Mouse (Mus musculus) embryonic facial prominence, embryonic 13.5 days (tissue): ENCODE measurements around the gene Syne1. TPM values are rescaled to one million over a fixed set of nuclear protein-coding genes. Genes with fewer than 3 reads are reported as not detected.

Experiments
- ATAC-seq: fragments of 200-750 bp; cut with Nextera tagmentation; 2 replicates; pipeline ENCODE4 v1.8.0; 2017; ENCODE audit warnings: low read depth; ENCODE audit not compliant: insufficient number of reproducible peaks, insufficient read depth, low FRiP score, low TSS enrichment
- H3K27ac ChIP-seq: fragments of 300-500 bp; sonication (generic); 2 replicates; pipeline ENCODE4 v1.5.1; 2015; ENCODE audit warnings: moderate library complexity, mild to moderate bottlenecking, inconsistent platforms
- H3K27me3 ChIP-seq: fragments of 300-500 bp; sonication (generic); 2 replicates; pipeline ENCODE4 v1.6.1; 2015; ENCODE audit warnings: mild to moderate bottlenecking, inconsistent platforms
- H3K36me3 ChIP-seq: fragments of 300-500 bp; sonication (generic); 2 replicates; pipeline ENCODE4 v1.6.1; 2015; ENCODE audit warnings: mild to moderate bottlenecking, inconsistent platforms
- H3K4me1 ChIP-seq: fragments of 300-500 bp; sonication (generic); 2 replicates; pipeline ENCODE4 v1.6.1; 2015; ENCODE audit warnings: inconsistent platforms
- H3K4me2 ChIP-seq: fragments of 300-500 bp; sonication (generic); 2 replicates; pipeline ENCODE4 v1.6.1; 2015; ENCODE audit warnings: moderate library complexity, mild to moderate bottlenecking, inconsistent platforms
- H3K4me3 ChIP-seq: fragments of 300-500 bp; sonication (generic); 2 replicates; pipeline ENCODE4 v1.5.1; 2015; ENCODE audit warnings: mild to moderate bottlenecking, inconsistent platforms
- H3K9ac ChIP-seq: fragments of 300-500 bp; sonication (generic); 2 replicates; pipeline ENCODE4 v1.6.1; 2015; ENCODE audit warnings: mild to moderate bottlenecking, inconsistent platforms
- H3K9me3 ChIP-seq: fragments of 300-500 bp; sonication (generic); 2 replicates; pipeline ENCODE4 v1.6.1; 2016; ENCODE audit warnings: inconsistent platforms
- WGBS: fragments of 180-500 bp; shearing (Covaris S2); methylation state at CpG from one replicate; pipeline ENCODE4 v1.1.7; 2015; ENCODE audit warnings: mixed read lengths; 5-methylcytosine and 5-hydroxymethylcytosine counted together
- polyA plus RNA-seq: library from polyadenylated mRNA; unstranded; fragments of >200 nt; fragmentation: Nextera tagmentation; extraction: Ambion mirVana; gene quantifications from 2 replicates; pipeline ENCODE4 v1.2.1, GENCODE M21; 2015

Syne1 gene
- 6.3 and 7.4 TPM in 2 replicates for polyA plus RNA-seq

DNA sequence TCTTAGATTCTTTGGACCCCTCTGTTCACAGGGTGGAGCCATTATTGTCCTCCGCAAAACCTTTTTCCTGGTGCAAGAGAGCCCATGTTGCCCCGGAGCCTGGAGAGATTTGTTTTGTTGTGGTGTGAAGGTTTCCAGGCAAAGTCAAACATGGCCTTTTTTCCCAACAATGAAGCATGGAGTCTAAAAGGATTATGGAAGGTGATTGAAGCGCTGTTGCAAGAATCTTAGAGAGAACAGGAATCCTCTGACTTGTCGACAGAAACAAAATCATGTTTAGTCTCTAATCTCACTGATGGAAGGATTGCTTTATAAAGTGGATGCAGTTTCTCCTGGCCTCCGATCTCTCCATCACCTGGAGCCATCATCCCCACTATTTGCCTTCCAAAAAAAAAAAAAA lies at the start of gene Syne1:
TSS of gene Syne1 (minus strand) at position 101 of the 400 bp plus-strand sequence.
- Histone ChIP-seq H3K36me3 (no peaks in the 10 kb centered on the region), H3K9ac (peak within 1 kb of the TSS; percentile 70), H3K4me1 (peaks cover 15% of the 10 kb centered on the region), H3K9me3 (no peaks in the 10 kb centered on the region), H3K27ac (no peak within 1 kb of the TSS), H3K4me2 (peak within 1 kb of the TSS; percentile 97), H3K27me3 (peaks cover 15% of the 10 kb centered on the region), H3K4me3 (peak within 1 kb of the TSS; percentile 55)
- WGBS, result 64% methylated on average over 5 of the region's 5 CpGs
- no peak for ATAC-seq

DNA sequence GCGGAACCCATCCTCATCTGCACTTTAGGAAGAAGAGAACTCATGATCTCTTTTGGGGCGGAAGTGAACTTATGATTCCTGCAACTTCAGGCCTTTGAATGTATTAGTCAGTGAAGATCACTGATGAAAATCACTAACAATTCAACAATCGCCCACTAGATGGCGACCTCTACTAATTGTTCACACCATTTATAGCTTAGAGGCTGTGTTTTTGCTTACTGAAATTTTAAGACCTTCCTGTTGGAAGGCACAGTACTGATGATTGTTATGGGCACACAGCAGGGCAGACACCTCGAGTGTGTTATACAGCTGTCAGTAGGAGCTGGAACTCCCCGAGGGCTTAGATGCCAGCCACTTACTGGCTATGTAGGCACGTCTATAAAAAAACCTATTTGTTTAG lies 48.8 kb upstream of the Syne1 start:
- Histone ChIP-seq H3K9me3 (no peaks in the 10 kb centered on the region), H3K36me3 (no peaks in the 10 kb centered on the region), H3K4me2 (no peak overlapping the region), H3K27me3 (no peaks in the 10 kb centered on the region), H3K9ac (no peak overlapping the region), H3K4me3 (no peak overlapping the region), H3K27ac (no peak overlapping the region), H3K4me1 (no peaks in the 10 kb centered on the region)
- 22% methylated on average over 7 of the region's 7 CpGs for WGBS
- ATAC-seq, result no peak

GRCm38 (mm10) chr10:5596559-5596958 lies 45.3 kb upstream of the Syne1 start:
- no peaks in the 10 kb centered on the region for H3K9me3 ChIP-seq
- ATAC-seq, result no peak
- WGBS, result 69% methylated on average over 6 of the region's 6 CpGs

GRCm38 (mm10) chr10:5594457-5594856 lies 43.2 kb upstream of the Syne1 start:
- H3K36me3 ChIP-seq, result no peaks in the 10 kb centered on the region
- no peak overlapping the region for H3K4me2 ChIP-seq
- H3K9me3 ChIP-seq, result no peaks in the 10 kb centered on the region
- no peaks in the 10 kb centered on the region for H3K4me1 ChIP-seq
- no peak overlapping the region for H3K9ac ChIP-seq
- 67% methylated on average over 5 of the region's 5 CpGs for WGBS
- no peaks in the 10 kb centered on the region for H3K27me3 ChIP-seq
- H3K27ac ChIP-seq, result no peak overlapping the region
- no peak overlapping the region for H3K4me3 ChIP-seq
- ATAC-seq, result no peak

More at GRCm38 (mm10) chr10:5596559-5596958, 45.3 kb upstream of the Syne1 start:
- H3K9ac ChIP-seq, result no peak overlapping the region
- H3K4me2 ChIP-seq, result no peak overlapping the region
- no peaks in the 10 kb centered on the region for H3K4me1 ChIP-seq
- H3K27ac ChIP-seq, result no peak overlapping the region
- H3K4me3 ChIP-seq, result no peak overlapping the region
- H3K36me3 ChIP-seq, result no peaks in the 10 kb centered on the region
- no peaks in the 10 kb centered on the region for H3K27me3 ChIP-seq

GRCm38 (mm10) chr10:5593464-5593863 lies 42.2 kb upstream of the Syne1 start, which contains the start of gene Myct1:
Gene Myct1 (plus strand): TSS chr10:5593775.
- ATAC-seq, result no peak
- H3K9ac ChIP-seq, result no peak within 1 kb of the TSS
- no peak within 1 kb of the TSS for H3K4me2 ChIP-seq
- no peaks in the 10 kb centered on the region for H3K9me3 ChIP-seq
- no peaks in the 10 kb centered on the region for H3K36me3 ChIP-seq
- no peak within 1 kb of the TSS for H3K4me3 ChIP-seq
- no peak within 1 kb of the TSS for H3K27ac ChIP-seq
- no peaks in the 10 kb centered on the region for H3K27me3 ChIP-seq
- H3K4me1 ChIP-seq, result no peaks in the 10 kb centered on the region
- WGBS, result 22% methylated on average over 5 of the region's 5 CpGs

DNA sequence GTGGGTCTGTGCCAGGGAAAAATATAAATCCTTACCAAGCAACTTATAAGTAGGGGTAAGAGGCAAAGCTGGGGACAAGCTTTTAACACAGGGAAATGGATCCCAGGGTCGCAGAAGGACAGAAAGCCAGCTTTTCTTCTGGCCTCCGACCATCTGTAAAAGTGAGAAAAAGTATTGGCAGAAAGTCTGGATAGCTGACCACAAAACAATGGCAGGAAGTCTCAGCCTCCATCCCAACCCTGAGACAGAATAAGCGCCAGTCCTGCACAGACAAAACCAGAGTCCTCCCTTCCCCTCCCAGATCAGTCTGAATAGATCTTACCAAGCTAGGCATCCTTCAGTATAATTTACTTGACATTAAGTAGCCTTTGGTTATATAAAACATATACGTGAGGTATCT lies 40.7 kb upstream of the Syne1 start:
- Histone ChIP-seq H3K9ac (no peak overlapping the region), H3K27me3 (no peaks in the 10 kb centered on the region), H3K9me3 (no peaks in the 10 kb centered on the region), H3K36me3 (no peaks in the 10 kb centered on the region), H3K27ac (no peak overlapping the region), H3K4me1 (no peaks in the 10 kb centered on the region), H3K4me2 (no peak overlapping the region), H3K4me3 (no peak overlapping the region)
- WGBS, result 83% methylated on average over 4 of the region's 4 CpGs
- ATAC-seq, result no peak

GRCm38 (mm10) chr10:5591061-5591460 lies 39.8 kb upstream of the Syne1 start:
- no peak overlapping the region for H3K27ac ChIP-seq
- H3K27me3 ChIP-seq, result no peaks in the 10 kb centered on the region
- no peaks in the 10 kb centered on the region for H3K4me1 ChIP-seq
- H3K9me3 ChIP-seq, result no peaks in the 10 kb centered on the region
- no peak overlapping the region for H3K9ac ChIP-seq
- H3K4me2 ChIP-seq, result no peak overlapping the region
- WGBS, result 86% methylated on average over 2 of the region's 2 CpGs
- H3K4me3 ChIP-seq, result no peak overlapping the region
- ATAC-seq, result no peak
- no peaks in the 10 kb centered on the region for H3K36me3 ChIP-seq

- 50% methylated on average over 2 of the region's 2 CpGs for WGBS
- no peak overlapping the region for H3K27ac ChIP-seq
- H3K4me3 ChIP-seq, result no peak overlapping the region
- H3K4me1 ChIP-seq, result no peaks in the 10 kb centered on the region
- no peaks in the 10 kb centered on the region for H3K9me3 ChIP-seq
- H3K36me3 ChIP-seq, result no peaks in the 10 kb centered on the region
- ATAC-seq, result no peak
- no peaks in the 10 kb centered on the region for H3K27me3 ChIP-seq
- H3K4me2 ChIP-seq, result no peak overlapping the region
- H3K9ac ChIP-seq, result no peak overlapping the region
Observed at GRCm38 (mm10) chr10:5573328-5573727, 22.0 kb upstream of the Syne1 start.

DNA sequence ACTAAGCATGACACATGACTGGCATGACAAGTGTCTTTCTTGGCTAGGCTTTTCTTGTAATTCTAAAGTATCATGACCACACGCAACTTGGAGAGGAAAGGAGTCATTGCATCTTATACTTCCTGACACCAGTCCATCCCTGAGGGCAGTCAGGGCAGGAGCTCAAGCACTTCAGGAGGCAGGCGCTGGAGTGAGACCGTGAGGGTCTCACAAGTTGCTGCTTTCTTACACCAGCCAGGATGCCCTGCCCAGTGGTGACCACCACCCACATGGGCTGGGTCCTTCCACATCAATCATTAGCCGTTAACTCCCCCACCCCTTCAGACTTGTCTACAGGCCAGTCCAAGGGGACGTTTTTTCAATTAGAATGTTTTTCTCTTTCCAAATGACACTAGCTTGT lies 20.1 kb upstream of the Syne1 start:
- H3K9me3 ChIP-seq, result no peaks in the 10 kb centered on the region
- no peak overlapping the region for H3K4me2 ChIP-seq
- H3K36me3 ChIP-seq, result no peaks in the 10 kb centered on the region
- H3K27me3 ChIP-seq, result no peaks in the 10 kb centered on the region
- 76% methylated on average over 5 of the region's 5 CpGs for WGBS
- no peaks in the 10 kb centered on the region for H3K4me1 ChIP-seq
- H3K27ac ChIP-seq, result no peak overlapping the region
- H3K9ac ChIP-seq, result no peak overlapping the region
- H3K4me3 ChIP-seq, result no peak overlapping the region
- no peak for ATAC-seq

DNA sequence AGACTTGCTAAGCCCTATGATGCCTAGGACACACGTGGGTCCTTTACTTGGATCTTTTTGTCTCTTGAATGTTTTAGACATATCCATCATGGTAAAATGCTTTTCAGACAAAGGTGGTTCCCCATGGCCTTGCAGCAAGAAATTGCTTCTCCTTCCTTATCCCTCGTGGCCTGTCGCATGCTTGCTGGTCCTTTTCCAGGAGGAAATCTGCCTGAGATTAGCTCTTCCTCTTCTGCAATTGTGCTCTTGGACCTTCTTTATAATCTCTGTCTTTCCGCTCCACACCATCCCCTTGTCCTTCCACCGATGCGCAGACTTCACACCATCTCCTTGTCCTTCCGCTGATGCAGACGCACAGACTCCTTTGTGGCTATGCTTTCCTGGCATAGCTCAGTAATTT lies 18.8 kb upstream of the Syne1 start:
- 83% methylated on average over 8 of the region's 8 CpGs for WGBS
- no peak for ATAC-seq

DNA sequence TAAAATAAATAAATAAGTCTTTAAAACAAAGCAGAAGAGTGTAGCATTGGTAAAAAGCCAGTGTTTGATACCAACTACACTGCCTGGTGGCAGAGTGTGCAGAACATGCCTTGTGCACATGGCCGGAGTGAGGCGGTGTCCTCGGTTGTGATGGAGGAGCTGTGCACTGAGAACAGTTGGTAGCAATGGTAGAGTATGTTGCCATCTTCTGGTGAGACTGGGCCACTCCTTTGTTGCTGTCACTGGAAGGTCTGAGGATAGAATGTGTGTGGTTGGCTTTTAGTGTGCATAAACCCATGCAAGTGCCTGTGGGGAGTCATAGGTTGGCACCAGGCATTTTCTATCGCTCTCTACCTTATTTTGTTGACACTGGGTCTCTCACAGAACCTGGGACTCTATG lies 17.7 kb upstream of the Syne1 start:
- Histone ChIP-seq H3K9me3 (no peaks in the 10 kb centered on the region), H3K4me2 (no peak overlapping the region), H3K4me1 (no peaks in the 10 kb centered on the region), H3K4me3 (no peak overlapping the region), H3K27ac (no peak overlapping the region), H3K9ac (no peak overlapping the region), H3K27me3 (no peaks in the 10 kb centered on the region), H3K36me3 (no peaks in the 10 kb centered on the region)
- no peak for ATAC-seq
- WGBS, result 86% methylated on average over 4 of the region's 4 CpGs

More for the DNA sequence above, 18.8 kb upstream of the Syne1 start:
- H3K27ac ChIP-seq, result no peak overlapping the region
- no peak overlapping the region for H3K9ac ChIP-seq
- no peaks in the 10 kb centered on the region for H3K27me3 ChIP-seq
- no peak overlapping the region for H3K4me2 ChIP-seq
- H3K9me3 ChIP-seq, result no peaks in the 10 kb centered on the region
- no peaks in the 10 kb centered on the region for H3K36me3 ChIP-seq
- H3K4me1 ChIP-seq, result no peaks in the 10 kb centered on the region
- no peak overlapping the region for H3K4me3 ChIP-seq

- H3K9ac ChIP-seq, result no peak overlapping the region
- H3K9me3 ChIP-seq, result no peaks in the 10 kb centered on the region
- H3K4me3 ChIP-seq, result no peak overlapping the region
- H3K4me2 ChIP-seq, result no peak overlapping the region
- no peak for ATAC-seq
- 82% methylated on average over 4 of the region's 4 CpGs for WGBS
- no peaks in the 10 kb centered on the region for H3K27me3 ChIP-seq
- no peaks in the 10 kb centered on the region for H3K36me3 ChIP-seq
- H3K4me1 ChIP-seq, result no peaks in the 10 kb centered on the region
- no peak overlapping the region for H3K27ac ChIP-seq
Observed at GRCm38 (mm10) chr10:5561706-5562105, 10.4 kb upstream of the Syne1 start.

- Histone ChIP-seq H3K9me3 (no peaks in the 10 kb centered on the region), H3K36me3 (no peaks in the 10 kb centered on the region), H3K4me1 (no peaks in the 10 kb centered on the region), H3K27ac (no peak overlapping the region), H3K9ac (no peak overlapping the region), H3K27me3 (no peaks in the 10 kb centered on the region), H3K4me2 (no peak overlapping the region), H3K4me3 (no peak overlapping the region)
- WGBS, result 75% methylated on average over 4 of the region's 4 CpGs
- no peak for ATAC-seq
Observed at GRCm38 (mm10) chr10:5560526-5560925, 9.2 kb upstream of the Syne1 start.
